Mouse (Mus musculus): ENCODE measurements around the gene Jund. TPM values are rescaled to one million over a fixed set of nuclear protein-coding genes. Genes with fewer than 3 reads are reported as not detected.
A peak's percentile ranks its signal among the peaks of the same experiment; 100 is the strongest.

Gene Jund
- polyA plus RNA-seq, 1 experiment from 2014 or later: 128 TPM

- Histone ChIP-seq H3K4me3 (replicated peaks; ENCODE audit: low read length) (no peak overlapping the region), H3K27ac (no peak overlapping the region), H3K9ac (no peak overlapping the region), H3K4me2 (replicated peaks) (no peak overlapping the region), H3K27me3 (ENCODE audit: control insufficient read depth, insufficient read depth, low read length) (no peaks in the 10 kb centered on the region), H3K9me3 (ENCODE audit: control insufficient read depth, low read length) (no peaks in the 10 kb centered on the region), H3K4me1 (replicated peaks; ENCODE audit: control insufficient read depth, insufficient read depth, low read length) (0 out of 2 replicates have a peak, but pooled peaks cover 3% of the 10 kb centered on the region), H3K36me3 (replicated peaks; ENCODE audit: control insufficient read depth, insufficient read depth) (peaks cover 14% of the 10 kb centered on the region)
- ATAC-seq (ENCODE audit: low FRiP score) (no peak), DNase-seq (ENCODE audit: low spot score) (no peak)
- WGBS: 89% methylated on average over 3 of the region's 3 CpGs
These were observed 17.3 kb upstream of the Jund start for GRCm38 (mm10) chr8:70681410-70681809.

GRCm38 (mm10) chr8:70682193-70682592, 16.6 kb upstream of the Jund start:
- H3K9me3 ChIP-seq (ENCODE audit: control insufficient read depth, low read length): no peaks in the 10 kb centered on the region
- WGBS: 8% methylated on average over 19 of the region's 19 CpGs
- no peak overlapping the region for H3K27ac ChIP-seq
- DNase-seq (ENCODE audit: low spot score) (no peak), ATAC-seq (ENCODE audit: low FRiP score) (no peak; the same call in 1 of the 2 replicates)
- no peak overlapping the region for H3K9ac ChIP-seq
- 0 out of 2 replicates have a peak, but pooled peaks cover 3% of the 10 kb centered on the region for H3K4me1 ChIP-seq (replicated peaks; ENCODE audit: control insufficient read depth, insufficient read depth, low read length)
- no peaks in the 10 kb centered on the region for H3K27me3 ChIP-seq (ENCODE audit: control insufficient read depth, insufficient read depth, low read length)
- peaks cover 12% of the 10 kb centered on the region for H3K36me3 ChIP-seq (replicated peaks; ENCODE audit: control insufficient read depth, insufficient read depth)
- no peak overlapping the region for H3K4me3 ChIP-seq (replicated peaks; ENCODE audit: low read length)
- 0 out of 2 replicates have a peak overlapping the region, but pooled peaks have one; percentile 10 for H3K4me2 ChIP-seq (replicated peaks)

- no peak overlapping the region for H3K9ac ChIP-seq
- H3K4me2 ChIP-seq (replicated peaks): 0 out of 2 replicates have a peak overlapping the region, but pooled peaks have one; percentile 10
- peaks cover 12% of the 10 kb centered on the region for H3K36me3 ChIP-seq (replicated peaks; ENCODE audit: control insufficient read depth, insufficient read depth)
- H3K27me3 ChIP-seq (ENCODE audit: control insufficient read depth, insufficient read depth, low read length): no peaks in the 10 kb centered on the region
- ATAC-seq (ENCODE audit: low FRiP score) (no peak), DNase-seq (ENCODE audit: low spot score) (no peak)
- WGBS: 63% methylated on average over 3 of the region's 3 CpGs
- no peak overlapping the region for H3K4me3 ChIP-seq (replicated peaks; ENCODE audit: low read length)
- H3K4me1 ChIP-seq (replicated peaks; ENCODE audit: control insufficient read depth, insufficient read depth, low read length): 0 out of 2 replicates have a peak, but pooled peaks cover 3% of the 10 kb centered on the region
- H3K27ac ChIP-seq: no peak overlapping the region
- H3K9me3 ChIP-seq (ENCODE audit: control insufficient read depth, low read length): no peaks in the 10 kb centered on the region
These were observed 16.1 kb upstream of the Jund start for GRCm38 (mm10) chr8:70682692-70683091.

- 32% methylated on average over 7 of the region's 7 CpGs for WGBS
- H3K4me2 ChIP-seq (replicated peaks): no peak overlapping the region
- H3K27ac ChIP-seq: no peak overlapping the region
- H3K36me3 ChIP-seq (replicated peaks; ENCODE audit: control insufficient read depth, insufficient read depth): peaks cover 3% of the 10 kb centered on the region; the same call in 1 of the 2 replicates
- DNase-seq (ENCODE audit: low spot score) (no peak), ATAC-seq (ENCODE audit: low FRiP score) (peak; percentile 47; the same call in 1 of the 2 replicates)
- no peaks in the 10 kb centered on the region for H3K9me3 ChIP-seq (ENCODE audit: control insufficient read depth, low read length)
- H3K27me3 ChIP-seq (ENCODE audit: control insufficient read depth, insufficient read depth, low read length): no peaks in the 10 kb centered on the region
- H3K4me3 ChIP-seq (replicated peaks; ENCODE audit: low read length): no peak overlapping the region
- H3K4me1 ChIP-seq (replicated peaks; ENCODE audit: control insufficient read depth, insufficient read depth, low read length): 0 out of 2 replicates have a peak, but pooled peaks cover 3% of the 10 kb centered on the region
- H3K9ac ChIP-seq: no peak overlapping the region
These were observed 14.5 kb upstream of the Jund start for GRCm38 (mm10) chr8:70684291-70684690.

- no peaks in the 10 kb centered on the region for H3K27me3 ChIP-seq (ENCODE audit: control insufficient read depth, insufficient read depth, low read length)
- no peak overlapping the region for H3K4me2 ChIP-seq (replicated peaks)
- 82% methylated on average over 8 of the region's 8 CpGs for WGBS
- no peaks in the 10 kb centered on the region for H3K9me3 ChIP-seq (ENCODE audit: control insufficient read depth, low read length)
- H3K36me3 ChIP-seq (replicated peaks; ENCODE audit: control insufficient read depth, insufficient read depth): no peaks in the 10 kb centered on the region
- H3K4me3 ChIP-seq (replicated peaks; ENCODE audit: low read length): no peak overlapping the region
- DNase-seq (ENCODE audit: low spot score) (no peak), ATAC-seq (ENCODE audit: low FRiP score) (no peak)
- H3K27ac ChIP-seq: no peak overlapping the region
- H3K4me1 ChIP-seq (replicated peaks; ENCODE audit: control insufficient read depth, insufficient read depth, low read length): peaks cover 16% of the 10 kb centered on the region
- no peak overlapping the region for H3K9ac ChIP-seq
These were observed 11.2 kb upstream of the Jund start for GRCm38 (mm10) chr8:70687576-70687975.

GRCm38 (mm10) chr8:70688136-70688535, 10.6 kb upstream of the Jund start:
- Histone ChIP-seq H3K27ac (no peak overlapping the region), H3K27me3 (ENCODE audit: control insufficient read depth, insufficient read depth, low read length) (no peaks in the 10 kb centered on the region), H3K9me3 (ENCODE audit: control insufficient read depth, low read length) (no peaks in the 10 kb centered on the region), H3K4me1 (replicated peaks; ENCODE audit: control insufficient read depth, insufficient read depth, low read length) (peaks cover 16% of the 10 kb centered on the region), H3K4me2 (replicated peaks) (no peak overlapping the region), H3K36me3 (replicated peaks; ENCODE audit: control insufficient read depth, insufficient read depth) (no peaks in the 10 kb centered on the region), H3K9ac (no peak overlapping the region), H3K4me3 (replicated peaks; ENCODE audit: low read length) (no peak overlapping the region)
- ATAC-seq (ENCODE audit: low FRiP score): no peak
- DNase-seq (ENCODE audit: low spot score): no peak
- 93% methylated on average over 3 of the region's 3 CpGs for WGBS

- 75% methylated on average over 5 of the region's 5 CpGs for WGBS
- H3K9ac ChIP-seq: no peak overlapping the region
These were observed 8.8 kb upstream of the Jund start for GRCm38 (mm10) chr8:70689892-70690390.

GRCm38 (mm10) chr8:70691230-70691629, 7.5 kb upstream of the Jund start:
- Histone ChIP-seq H3K4me2 (replicated peaks) (peak overlapping the region; percentile 52), H3K9me3 (ENCODE audit: control insufficient read depth, low read length) (no peaks in the 10 kb centered on the region), H3K4me1 (replicated peaks; ENCODE audit: control insufficient read depth, insufficient read depth, low read length) (peaks cover 21% of the 10 kb centered on the region), H3K36me3 (replicated peaks; ENCODE audit: control insufficient read depth, insufficient read depth) (no peaks in the 10 kb centered on the region), H3K27me3 (ENCODE audit: control insufficient read depth, insufficient read depth, low read length) (no peaks in the 10 kb centered on the region), H3K4me3 (replicated peaks; ENCODE audit: low read length) (peak overlapping the region; percentile 23), H3K9ac (peak overlapping the region; percentile 41), H3K27ac (0 out of 2 replicates have a peak overlapping the region, but pooled peaks have one; percentile 49)
- WGBS: 62% methylated on average over 4 of the region's 4 CpGs
- DNase-seq (ENCODE audit: low spot score) (no peak), ATAC-seq (ENCODE audit: low FRiP score) (no peak)

More at GRCm38 (mm10) chr8:70689892-70690390, 8.8 kb upstream of the Jund start:
- Histone ChIP-seq H3K4me2 (replicated peaks) (no peak overlapping the region), H3K4me1 (replicated peaks; ENCODE audit: control insufficient read depth, insufficient read depth, low read length) (peaks cover 13% of the 10 kb centered on the region), H3K36me3 (replicated peaks; ENCODE audit: control insufficient read depth, insufficient read depth) (no peaks in the 10 kb centered on the region), H3K9me3 (ENCODE audit: control insufficient read depth, low read length) (no peaks in the 10 kb centered on the region), H3K27me3 (ENCODE audit: control insufficient read depth, insufficient read depth, low read length) (no peaks in the 10 kb centered on the region), H3K27ac (no peak overlapping the region), H3K4me3 (replicated peaks; ENCODE audit: low read length) (no peak overlapping the region)
- no peak for DNase-seq (ENCODE audit: low spot score)
- ATAC-seq (ENCODE audit: low FRiP score): no peak

- peak overlapping the region; percentile 52 for H3K4me2 ChIP-seq (replicated peaks)
- H3K27ac ChIP-seq: 0 out of 2 replicates have a peak overlapping the region, but pooled peaks have one; percentile 49
- WGBS: under 1% methylated on average over 18 of the region's 20 CpGs
- H3K9me3 ChIP-seq (ENCODE audit: control insufficient read depth, low read length): no peaks in the 10 kb centered on the region
- H3K4me1 ChIP-seq (replicated peaks; ENCODE audit: control insufficient read depth, insufficient read depth, low read length): peaks cover 27% of the 10 kb centered on the region
- no peaks in the 10 kb centered on the region for H3K27me3 ChIP-seq (ENCODE audit: control insufficient read depth, insufficient read depth, low read length)
- DNase-seq (ENCODE audit: low spot score) (peak; percentile 42), ATAC-seq (ENCODE audit: low FRiP score) (peak; percentile 39)
- H3K4me3 ChIP-seq (replicated peaks; ENCODE audit: low read length): peak overlapping the region; percentile 23
- H3K36me3 ChIP-seq (replicated peaks; ENCODE audit: control insufficient read depth, insufficient read depth): no peaks in the 10 kb centered on the region
- H3K9ac ChIP-seq: peak overlapping the region; percentile 41
These were observed 7.0 kb upstream of the Jund start for GRCm38 (mm10) chr8:70691727-70692231.
